Mouse (Mus musculus): Measurements from ENCODE around the gene Arfip2. TPM values are rescaled to one million over a fixed set of nuclear protein-coding genes. Genes with fewer than 3 reads are reported as not detected.

Arfip2 gene
- total and polyA plus RNA-seq, 3 experiments = 22.8 to 57.5 (median 35.3) TPM

GRCm38 (mm10) chr7:105639304-105639703 lies 912 bp downstream of the Arfip2 start:
- H3K36me3 ChIP-seq (replicated peaks) = peaks cover 71% of the 10 kb centered on the region
- H3K9me3 ChIP-seq (replicated peaks) = no peaks in the 10 kb centered on the region
- peak overlapping the region; percentile 91 for H3K4me3 ChIP-seq (ENCODE audit: low read depth, low read length)
- ATAC-seq (ENCODE audit: extremely low read depth, insufficient number of reproducible peaks, low FRiP score, poor library complexity, severe bottlenecking) (no peak), DNase-seq (ENCODE audit: low spot score) (no peak)
- no peak for TF ChIP-seq CTCF (IDR thresholded peaks at IDR 0.05; ENCODE audit: low read depth, low read length)
- TF ChIP-seq GATA2 (IDR thresholded peaks at IDR 0.05; ENCODE audit: borderline replicate concordance, low read depth, low read length) = no peak
- TF ChIP-seq TAL1 (conservative IDR thresholded peaks at IDR 0.05; ENCODE audit: low read depth, low read length) = no peak
- TF ChIP-seq POLR2AphosphoS5 (IDR thresholded peaks at IDR 0.05; ENCODE audit: insufficient replicate concordance, low read depth, low read length) = no peak
- TF ChIP-seq GATA1 (IDR thresholded peaks at IDR 0.05; ENCODE audit: borderline replicate concordance, low read length) = no peak
- no peaks in the 10 kb centered on the region for H3K27me3 ChIP-seq (ENCODE audit: insufficient read depth, low read length)
- H3K4me1 ChIP-seq (ENCODE audit: insufficient read depth, low read depth, low read length) = peaks cover 35% of the 10 kb centered on the region

DNA sequence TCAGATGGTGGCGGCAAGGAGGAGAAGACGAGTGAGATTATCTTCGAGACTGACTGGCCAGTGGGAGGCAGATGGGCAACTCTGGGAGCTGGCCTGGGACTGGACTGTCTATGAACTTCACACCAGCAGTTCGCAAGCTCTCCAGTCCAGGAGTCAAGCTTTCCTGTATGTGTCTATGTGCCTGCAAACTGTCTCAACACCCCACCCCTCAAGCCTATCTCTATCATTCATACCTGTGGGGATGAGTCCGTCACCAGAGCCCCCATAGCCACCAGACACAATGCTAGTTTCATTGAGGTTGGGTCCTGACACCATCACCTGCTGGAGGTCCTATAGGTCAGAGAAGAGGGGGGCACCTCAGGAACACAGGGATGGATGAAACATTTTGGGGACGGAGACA lies 1.4 kb downstream of the Arfip2 start:
- no peaks in the 10 kb centered on the region for H3K27me3 ChIP-seq (ENCODE audit: insufficient read depth, low read length)
- peaks cover 38% of the 10 kb centered on the region for H3K4me1 ChIP-seq (ENCODE audit: insufficient read depth, low read depth, low read length)
- peaks cover 65% of the 10 kb centered on the region for H3K36me3 ChIP-seq (replicated peaks)
- ATAC-seq (ENCODE audit: extremely low read depth, insufficient number of reproducible peaks, low FRiP score, poor library complexity, severe bottlenecking) (no peak), DNase-seq (ENCODE audit: low spot score) (no peak)
- TF ChIP-seq TAL1 (conservative IDR thresholded peaks at IDR 0.05; ENCODE audit: low read depth, low read length) (no peak), GATA1 (IDR thresholded peaks at IDR 0.05; ENCODE audit: borderline replicate concordance, low read length) (no peak), POLR2AphosphoS5 (IDR thresholded peaks at IDR 0.05; ENCODE audit: insufficient replicate concordance, low read depth, low read length) (no peak), CTCF (IDR thresholded peaks at IDR 0.05; ENCODE audit: low read depth, low read length) (no peak), GATA2 (IDR thresholded peaks at IDR 0.05; ENCODE audit: borderline replicate concordance, low read depth, low read length) (no peak)
- no peak overlapping the region; the same call in 1 of the 2 replicates for H3K4me3 ChIP-seq (ENCODE audit: low read depth, low read length)
- H3K9me3 ChIP-seq (replicated peaks) = no peaks in the 10 kb centered on the region

GRCm38 (mm10) chr7:105635726-105636125 lies 4.5 kb downstream of the Arfip2 start:
- DNase-seq (ENCODE audit: low spot score) = no peak
- peaks cover 43% of the 10 kb centered on the region for H3K36me3 ChIP-seq (replicated peaks)
- H3K4me3 ChIP-seq (ENCODE audit: low read depth, low read length) = no peak overlapping the region
- no peaks in the 10 kb centered on the region for H3K9me3 ChIP-seq (replicated peaks)
- peaks cover 16% of the 10 kb centered on the region for H3K27me3 ChIP-seq (ENCODE audit: insufficient read depth, low read length)
- ATAC-seq (ENCODE audit: extremely low read depth, insufficient number of reproducible peaks, low FRiP score, poor library complexity, severe bottlenecking) = no peak
- peaks cover 36% of the 10 kb centered on the region for H3K4me1 ChIP-seq (ENCODE audit: insufficient read depth, low read depth, low read length)
- no peak for TF ChIP-seq GATA2 (IDR thresholded peaks at IDR 0.05; ENCODE audit: borderline replicate concordance, low read depth, low read length)
- TF ChIP-seq TAL1 (conservative IDR thresholded peaks at IDR 0.05; ENCODE audit: low read depth, low read length) = no peak
- TF ChIP-seq CTCF (IDR thresholded peaks at IDR 0.05; ENCODE audit: low read depth, low read length) = no peak
- no peak for TF ChIP-seq GATA1 (IDR thresholded peaks at IDR 0.05; ENCODE audit: borderline replicate concordance, low read length)
- no peak for TF ChIP-seq POLR2AphosphoS5 (IDR thresholded peaks at IDR 0.05; ENCODE audit: insufficient replicate concordance, low read depth, low read length)

DNA sequence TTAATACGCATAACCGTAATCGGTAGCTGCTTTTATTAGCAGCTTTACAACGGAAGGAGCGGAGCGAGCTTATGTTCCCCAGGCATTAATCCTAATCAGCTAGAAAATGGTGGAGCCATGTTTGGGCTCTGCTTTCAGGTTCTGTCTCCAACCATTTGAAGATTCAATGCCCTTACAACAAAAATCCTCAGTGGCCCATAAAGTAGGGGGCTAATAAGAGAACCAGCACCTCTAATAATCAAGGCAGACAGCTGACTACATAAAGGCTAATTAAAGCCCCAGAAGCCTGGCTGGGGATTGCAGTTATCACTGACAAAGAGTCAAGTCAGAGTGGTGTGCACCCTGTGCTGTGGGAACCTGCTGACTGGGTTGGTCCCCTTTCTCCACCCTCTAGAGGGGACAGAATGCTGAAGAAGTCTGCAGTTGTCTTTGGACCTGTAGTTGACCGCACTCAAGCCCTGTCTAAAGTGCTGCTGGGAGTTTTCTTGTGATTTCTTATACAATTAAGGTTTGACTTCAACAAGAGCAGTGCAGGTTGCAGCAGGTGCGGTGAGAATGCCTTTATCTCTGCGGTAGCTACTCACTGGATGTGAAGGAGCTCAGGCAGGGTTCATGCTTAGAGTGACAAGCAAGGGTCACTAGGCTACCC lies 5.8 kb downstream of the Arfip2 start:
- no peak for DNase-seq (ENCODE audit: low spot score)
- H3K4me3 ChIP-seq (ENCODE audit: low read depth, low read length) = no peak overlapping the region
- TF ChIP-seq TAL1 (conservative IDR thresholded peaks at IDR 0.05; ENCODE audit: low read depth, low read length) (no peak), CTCF (IDR thresholded peaks at IDR 0.05; ENCODE audit: low read depth, low read length) (no peak), GATA2 (IDR thresholded peaks at IDR 0.05; ENCODE audit: borderline replicate concordance, low read depth, low read length) (no peak), POLR2AphosphoS5 (IDR thresholded peaks at IDR 0.05; ENCODE audit: insufficient replicate concordance, low read depth, low read length) (no peak), GATA1 (IDR thresholded peaks at IDR 0.05; ENCODE audit: borderline replicate concordance, low read length) (no peak)
- peaks cover 30% of the 10 kb centered on the region for H3K4me1 ChIP-seq (ENCODE audit: insufficient read depth, low read depth, low read length)
- ATAC-seq (ENCODE audit: extremely low read depth, insufficient number of reproducible peaks, low FRiP score, poor library complexity, severe bottlenecking) = no peak
- peaks cover 43% of the 10 kb centered on the region for H3K36me3 ChIP-seq (replicated peaks)
- peaks cover 22% of the 10 kb centered on the region for H3K27me3 ChIP-seq (ENCODE audit: insufficient read depth, low read length)
- no peaks in the 10 kb centered on the region for H3K9me3 ChIP-seq (replicated peaks)

GRCm38 (mm10) chr7:105633801-105634135 lies 6.4 kb downstream of the Arfip2 start:
- no peak for TF ChIP-seq GATA2 (IDR thresholded peaks at IDR 0.05; ENCODE audit: borderline replicate concordance, low read depth, low read length)
- no peak for TF ChIP-seq CTCF (IDR thresholded peaks at IDR 0.05; ENCODE audit: low read depth, low read length)
- TF ChIP-seq TAL1 (conservative IDR thresholded peaks at IDR 0.05; ENCODE audit: low read depth, low read length) = no peak
- no peak for TF ChIP-seq POLR2AphosphoS5 (IDR thresholded peaks at IDR 0.05; ENCODE audit: insufficient replicate concordance, low read depth, low read length)
- no peak for TF ChIP-seq GATA1 (IDR thresholded peaks at IDR 0.05; ENCODE audit: borderline replicate concordance, low read length)
- no peak for ATAC-seq (ENCODE audit: extremely low read depth, insufficient number of reproducible peaks, low FRiP score, poor library complexity, severe bottlenecking)

GRCm38 (mm10) chr7:105633127-105633800 lies 7.0 kb downstream of the Arfip2 start, which contains the start of gene Trim3:
Gene Trim3, minus strand, starts transcription at chr7:105633571.
- peaks cover 19% of the 10 kb centered on the region for H3K4me1 ChIP-seq (ENCODE audit: insufficient read depth, low read depth, low read length)
- ATAC-seq (ENCODE audit: extremely low read depth, insufficient number of reproducible peaks, low FRiP score, poor library complexity, severe bottlenecking) (peak; percentile 65), DNase-seq (ENCODE audit: low spot score) (peak; percentile 83)
- H3K9me3 ChIP-seq (replicated peaks) = no peaks in the 10 kb centered on the region
- H3K27me3 ChIP-seq (ENCODE audit: insufficient read depth, low read length) = peaks cover 29% of the 10 kb centered on the region
- TF ChIP-seq POLR2AphosphoS5 (IDR thresholded peaks at IDR 0.05; ENCODE audit: insufficient replicate concordance, low read depth, low read length) = no peak
- no peak for TF ChIP-seq GATA1 (IDR thresholded peaks at IDR 0.05; ENCODE audit: borderline replicate concordance, low read length)
- TF ChIP-seq GATA2 (IDR thresholded peaks at IDR 0.05; ENCODE audit: borderline replicate concordance, low read depth, low read length) = no peak
- no peak for TF ChIP-seq TAL1 (conservative IDR thresholded peaks at IDR 0.05; ENCODE audit: low read depth, low read length)
- TF ChIP-seq CTCF (IDR thresholded peaks at IDR 0.05; ENCODE audit: low read depth, low read length) = no peak
- H3K4me3 ChIP-seq (ENCODE audit: low read depth, low read length) = peak within 1 kb of the TSS; percentile 82
- H3K36me3 ChIP-seq (replicated peaks) = peaks cover 36% of the 10 kb centered on the region

More at GRCm38 (mm10) chr7:105633801-105634135, 6.4 kb downstream of the Arfip2 start:
- Histone ChIP-seq H3K4me1 (ENCODE audit: insufficient read depth, low read depth, low read length) (peaks cover 23% of the 10 kb centered on the region), H3K36me3 (replicated peaks) (peaks cover 41% of the 10 kb centered on the region), H3K4me3 (ENCODE audit: low read depth, low read length) (peak overlapping the region; percentile 82), H3K27me3 (ENCODE audit: insufficient read depth, low read length) (peaks cover 26% of the 10 kb centered on the region), H3K9me3 (replicated peaks) (no peaks in the 10 kb centered on the region)
- no peak for DNase-seq (ENCODE audit: low spot score)

All from G1E (cell line).